Mouse (Mus musculus) kidney, adult 9 months (tissue): ENCODE data around the gene Rundc3a.
A peak's percentile ranks its signal among the peaks of the same experiment; 100 is the strongest.

Experiments used
- DNase-seq: peaks from one replicate; pipeline ENCODE4 v3.0.0; 2022

The Rundc3a gene

DNA sequence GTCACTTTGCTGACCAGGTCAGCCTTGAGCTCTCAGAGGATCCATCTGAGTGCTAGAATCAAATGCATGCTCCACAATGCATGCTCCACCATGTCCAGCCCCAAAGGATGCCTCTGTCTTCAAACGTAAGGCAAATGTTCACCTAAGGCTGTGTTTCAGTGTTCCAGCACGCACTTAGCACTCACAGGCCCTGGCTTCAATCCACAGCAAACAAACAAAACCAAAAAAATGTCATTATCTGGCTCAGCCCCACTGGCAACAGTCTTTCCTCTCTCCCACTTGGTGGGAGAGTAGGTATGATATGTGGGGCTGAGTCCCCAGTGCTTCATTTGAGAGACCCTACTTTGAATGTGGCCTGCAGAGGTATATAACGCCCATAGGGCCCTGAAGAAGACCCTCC, 17.9 kb downstream of the Rundc3a start:
- no peak for DNase-seq

DNA sequence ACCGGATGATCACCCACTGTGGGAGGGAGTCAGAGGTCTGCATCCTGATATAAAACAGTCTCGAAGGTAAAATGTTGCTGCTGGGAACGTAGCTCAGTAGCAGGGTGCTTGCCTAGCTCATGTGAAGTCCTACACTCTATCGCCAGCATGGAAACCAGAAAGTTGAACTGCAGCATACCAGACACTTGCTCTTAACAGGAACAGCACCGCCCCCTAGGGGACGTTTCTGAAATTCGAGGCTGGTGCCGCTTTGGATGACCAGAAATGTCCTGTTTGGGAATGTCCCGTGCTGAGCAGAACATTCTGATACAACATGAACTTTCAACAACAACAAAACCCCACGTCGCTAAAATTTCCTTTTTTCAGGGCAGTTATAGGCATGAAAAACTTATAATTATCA, 18.5 kb downstream of the Rundc3a start:
- DNase-seq, result peak; percentile 97

DNA sequence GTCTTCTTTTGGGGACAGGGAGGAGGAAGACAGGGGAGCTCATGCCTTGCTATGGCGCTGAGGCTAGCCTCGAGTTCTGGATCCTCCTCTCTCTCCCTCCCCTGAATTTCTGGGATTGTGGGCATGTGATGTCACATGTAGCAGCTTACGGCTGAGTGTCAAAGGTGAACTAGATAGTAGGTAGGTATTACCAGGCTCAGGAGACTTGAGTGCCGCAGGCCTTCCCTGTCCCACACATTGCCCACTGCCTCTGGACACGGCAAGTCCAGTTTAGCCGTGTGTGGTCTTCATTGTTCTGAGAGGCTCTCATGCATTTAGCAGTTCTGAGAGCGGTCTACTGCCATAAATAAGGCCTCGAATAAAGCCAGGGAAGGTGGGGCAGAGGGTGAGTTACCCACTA, 19.9 kb downstream of the Rundc3a start:
- DNase-seq, result no peak

DNA sequence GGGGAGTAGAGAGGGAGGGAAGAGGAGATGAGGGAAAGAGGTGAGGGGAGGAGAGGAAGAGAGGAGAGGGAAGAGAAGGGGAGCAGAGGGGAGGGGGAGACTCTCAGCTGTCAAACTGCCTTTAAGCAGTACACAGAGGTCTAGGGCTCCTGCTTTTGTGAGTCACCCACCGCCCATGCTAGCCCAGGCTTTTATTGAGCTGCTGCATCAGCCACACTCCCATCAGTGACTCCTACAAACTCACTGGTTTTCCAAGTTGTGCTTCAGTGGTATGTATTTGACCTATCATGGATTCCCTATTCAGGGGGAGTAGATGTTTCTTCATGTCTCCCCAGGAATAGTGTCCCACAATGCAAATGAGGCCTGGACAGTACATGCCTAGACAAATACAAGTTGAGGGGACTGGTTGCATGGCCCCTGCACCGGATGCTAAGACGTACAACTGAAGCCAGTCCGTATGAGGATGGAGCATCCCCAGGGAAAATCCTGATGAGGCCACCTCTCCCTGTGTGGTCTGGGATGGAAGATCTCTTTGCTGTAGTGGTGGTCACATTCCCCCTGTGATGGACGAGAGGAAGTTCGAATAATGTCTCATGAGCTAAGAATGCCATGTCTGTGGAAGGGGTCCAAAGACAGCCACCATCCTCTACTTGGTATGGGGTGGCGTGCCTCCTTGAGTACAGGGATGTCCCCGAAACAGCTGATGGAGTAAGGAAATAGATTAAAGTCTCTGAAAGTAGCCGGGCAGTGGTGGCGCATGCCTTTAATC, 22.0 kb downstream of the Rundc3a start:
- DNase-seq, result no peak

DNA sequence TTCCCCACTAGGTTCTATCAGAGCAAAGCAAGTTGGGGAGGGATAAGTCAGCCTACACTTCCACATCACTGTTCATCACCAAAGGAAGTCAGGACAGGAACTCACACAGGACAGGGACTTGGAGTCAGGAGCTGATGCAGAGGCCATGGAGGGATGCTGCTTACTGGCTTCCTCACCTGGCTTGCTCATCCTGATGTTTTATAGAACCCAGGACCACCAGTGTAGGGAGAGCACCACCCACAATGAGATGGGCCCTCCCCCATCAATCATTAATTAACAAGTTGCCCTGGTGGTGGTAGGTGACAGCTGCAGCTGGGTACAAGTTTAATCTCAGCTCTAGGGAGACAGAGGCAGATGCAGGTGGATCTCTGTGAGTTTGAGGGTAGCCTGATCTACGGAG, 24.0 kb downstream of the Rundc3a start:
- DNase-seq, result no peak

DNA sequence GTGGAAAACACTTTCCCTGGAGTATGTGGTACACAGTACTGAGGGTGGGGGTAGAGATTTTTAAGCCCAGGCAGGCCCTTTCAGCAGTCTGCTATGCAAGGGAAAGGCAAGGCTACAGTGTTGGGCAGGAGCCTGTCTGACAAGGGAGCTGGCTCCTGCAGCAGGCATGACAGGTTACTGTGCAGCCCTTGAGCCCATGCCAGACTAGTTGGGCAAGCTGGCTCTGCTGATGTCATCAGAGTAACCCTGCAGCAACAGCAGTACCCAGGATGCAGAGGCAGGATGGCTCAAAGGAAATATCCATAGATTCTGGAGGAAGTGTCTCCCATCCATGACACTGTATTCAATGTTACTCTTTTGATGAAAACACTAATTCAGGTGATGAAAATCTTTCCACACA, 25.7 kb downstream of the Rundc3a start:
- DNase-seq, result no peak

DNA sequence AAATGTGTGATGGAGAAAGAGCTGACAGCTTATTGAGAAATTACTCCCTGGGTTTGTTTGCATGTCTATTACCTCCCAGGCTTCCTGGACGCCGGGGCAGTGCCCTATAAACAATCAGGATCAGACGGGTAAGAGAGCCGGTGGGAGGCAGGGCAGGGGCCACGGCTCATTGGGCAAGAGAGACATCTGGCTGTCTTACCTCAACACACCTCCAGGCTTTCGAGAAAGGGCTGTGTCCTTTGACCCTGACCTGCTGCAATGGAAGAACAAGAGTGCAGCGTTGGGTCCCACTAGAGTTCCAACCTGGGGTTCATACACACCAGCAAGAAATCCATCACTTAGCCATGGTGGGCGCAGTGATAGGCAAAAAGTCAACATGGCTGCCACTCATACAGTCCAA, 28.4 kb downstream of the Rundc3a start:
- no peak for DNase-seq

DNA sequence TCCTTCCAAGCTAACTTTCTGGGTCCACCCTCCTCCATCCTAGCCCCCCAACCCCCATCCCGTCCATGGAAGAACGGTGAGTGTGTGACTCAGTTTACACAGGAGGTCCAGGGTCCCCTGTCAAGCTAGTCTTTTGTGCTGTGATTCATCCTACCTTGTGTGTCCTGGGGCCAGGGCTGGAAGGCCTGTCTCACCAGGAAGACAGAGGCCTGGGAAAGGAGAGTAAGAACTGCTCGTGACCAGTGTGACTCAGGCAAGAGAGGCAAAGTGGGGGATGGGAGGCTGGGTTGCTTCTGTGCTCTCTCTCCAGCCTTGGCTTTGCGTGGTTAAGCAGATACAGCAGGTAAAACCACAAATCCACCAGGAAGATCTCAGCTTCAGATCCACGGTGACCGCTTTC, 31.5 kb downstream of the Rundc3a start:
- no peak for DNase-seq

DNA sequence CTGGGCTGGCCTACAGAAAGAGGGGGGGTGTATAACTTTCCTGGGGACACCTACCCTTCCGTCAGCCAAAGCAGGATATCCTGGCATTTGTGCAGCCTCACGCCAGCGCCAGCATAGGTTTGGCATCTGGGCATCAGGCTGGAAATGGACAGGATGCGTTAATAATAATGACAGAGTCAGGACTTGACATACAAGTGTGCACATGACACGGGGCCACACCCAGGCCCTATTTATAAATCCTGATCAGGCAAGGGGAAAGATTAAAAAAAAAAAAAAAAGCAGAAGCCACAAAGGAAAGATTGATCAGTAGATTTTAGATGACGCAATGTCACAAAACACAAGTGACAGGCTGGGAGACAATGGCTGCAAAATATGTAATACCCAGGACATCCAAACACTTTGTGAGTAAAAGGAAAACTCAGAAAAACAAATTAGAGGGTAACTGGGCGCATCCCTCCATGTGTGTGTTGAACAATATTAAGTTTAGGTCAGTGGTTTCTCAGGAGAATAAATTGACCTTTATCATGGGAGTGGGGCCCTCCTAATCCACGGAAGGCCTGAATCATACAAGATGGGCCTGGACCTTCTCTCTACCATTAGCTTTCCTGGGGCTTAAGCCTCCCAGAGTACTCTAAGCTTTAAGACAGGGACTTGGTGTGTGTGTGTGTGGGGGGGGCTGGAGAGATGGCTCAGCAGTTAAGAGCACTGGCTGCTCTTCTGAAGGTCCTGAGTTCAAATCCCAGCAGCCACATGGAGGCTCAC, 32.5 kb downstream of the Rundc3a start:
- DNase-seq, result no peak

DNA sequence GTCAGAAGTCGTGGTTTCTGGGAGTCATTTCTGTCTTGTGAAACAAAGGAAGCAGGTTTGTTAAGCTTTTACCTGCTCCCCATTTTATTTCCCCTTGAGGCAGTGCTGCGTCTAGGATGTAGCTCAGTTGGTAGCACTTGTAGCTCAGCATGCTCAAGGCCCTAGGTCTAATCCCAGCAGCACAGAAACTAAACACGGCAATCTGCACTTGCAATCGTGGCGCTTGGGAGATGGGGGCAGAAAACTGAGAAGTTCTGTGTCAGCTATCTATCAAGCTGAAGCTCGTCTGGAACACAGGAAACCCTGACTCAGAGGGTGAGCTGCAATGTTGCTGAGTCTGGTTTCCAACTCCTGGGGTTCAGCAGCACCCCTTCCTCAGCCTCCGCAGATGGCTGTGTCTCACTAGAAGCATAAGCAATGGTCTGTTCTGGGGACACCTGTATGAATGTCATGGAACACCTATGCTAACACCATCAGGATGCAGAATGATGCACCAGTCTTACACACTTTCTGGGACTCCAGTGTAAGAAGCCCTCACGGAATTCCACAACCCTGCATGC, 35.9 kb downstream of the Rundc3a start:
- no peak for DNase-seq

DNA sequence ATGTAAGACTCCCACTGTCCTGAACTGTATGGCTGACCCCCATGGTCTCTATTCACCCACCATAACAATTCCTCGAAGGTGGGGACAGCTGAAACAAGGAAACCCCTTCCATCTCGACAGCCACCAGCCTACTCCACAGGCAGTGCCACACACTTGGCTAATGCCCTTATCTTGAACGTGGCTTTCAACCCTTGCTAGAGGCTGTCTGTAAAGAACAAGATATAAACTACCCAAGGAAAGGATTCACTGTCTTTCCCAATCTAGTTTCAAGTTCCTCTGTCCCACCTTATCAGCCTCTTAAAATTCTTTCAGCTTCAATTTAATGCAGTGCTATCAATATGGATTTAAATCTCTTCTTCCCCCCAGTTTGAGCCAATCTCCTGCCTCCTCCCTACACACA, 36.3 kb downstream of the Rundc3a start:
- DNase-seq, result no peak

DNA sequence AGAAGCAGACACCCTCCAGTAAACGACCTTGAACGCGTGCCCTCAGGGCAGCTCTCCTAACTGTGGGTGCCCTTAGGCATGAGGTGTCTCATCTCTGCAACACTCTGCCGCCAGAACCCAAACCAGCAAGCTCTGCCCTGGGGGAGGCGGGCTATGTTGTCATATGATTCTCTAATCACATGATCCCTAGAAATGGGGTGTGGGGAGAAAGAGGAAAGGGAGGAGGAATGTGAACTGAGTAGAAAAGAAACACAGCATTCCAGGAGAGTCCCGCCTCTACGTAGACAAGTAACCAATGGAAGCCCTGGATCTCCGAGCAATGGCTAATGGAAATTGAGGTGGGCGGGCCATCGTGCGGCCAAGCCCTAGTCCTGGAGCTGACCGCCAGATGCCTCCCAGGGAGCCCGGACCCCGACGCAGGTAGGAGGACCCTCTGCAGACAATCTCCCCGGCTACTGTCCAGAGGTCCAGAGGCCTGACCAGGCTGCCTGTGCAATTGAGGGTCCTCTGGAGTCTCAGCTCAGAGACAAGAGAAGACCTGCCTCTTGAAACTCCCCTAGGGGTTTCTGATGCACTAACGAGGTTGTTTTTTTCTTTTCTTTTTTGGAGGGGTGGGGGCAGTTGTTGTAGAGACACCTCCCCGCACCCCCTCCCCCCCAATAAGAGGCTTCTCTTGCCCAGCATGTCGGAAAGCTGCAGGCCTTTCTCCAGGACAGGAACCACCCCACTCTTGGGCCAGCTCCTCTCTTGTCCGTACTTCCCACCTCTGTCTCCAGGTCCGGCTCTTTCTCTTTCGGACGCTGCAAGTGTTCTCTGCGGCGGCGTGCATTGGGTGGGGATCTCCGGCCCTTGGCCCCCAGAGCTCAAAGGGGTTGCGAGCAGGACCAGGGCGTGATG, 37.2 kb downstream of the Rundc3a start, which contains the start of gene Grn:
Grn (plus strand) TSS at position 195 of the 897 bp plus-strand sequence.
- peak; percentile 98 for DNase-seq

DNA sequence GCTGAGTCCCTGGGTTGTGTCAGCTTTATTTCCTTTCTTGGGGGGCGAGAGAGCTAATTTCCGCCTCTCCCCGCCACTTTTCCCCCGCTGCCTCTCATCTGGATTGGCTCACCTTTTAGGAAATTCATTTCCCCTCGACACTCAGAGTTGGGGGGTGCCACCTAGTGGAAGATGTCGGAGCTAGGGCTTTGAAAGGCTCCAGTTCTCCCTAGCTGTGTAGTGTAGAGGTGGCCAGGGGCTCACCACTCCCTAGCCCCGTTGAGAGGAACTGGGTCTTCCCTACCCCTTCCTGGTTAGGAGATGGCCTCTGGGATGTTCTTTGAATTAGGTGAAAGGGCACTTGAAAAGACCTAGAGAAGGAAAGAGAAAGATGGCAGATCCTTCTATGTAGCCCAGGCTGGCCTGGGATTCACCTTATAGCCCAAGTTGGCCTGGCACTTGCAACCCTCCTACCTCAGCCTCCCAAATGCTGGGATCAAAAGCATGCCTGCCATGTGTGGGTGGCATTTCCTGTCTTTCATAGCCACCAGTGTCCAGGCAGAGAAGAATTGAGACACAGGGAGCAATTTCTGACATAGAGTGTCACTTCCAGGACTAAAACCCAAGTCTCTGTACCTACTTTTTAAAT, 37.9 kb downstream of the Rundc3a start:
- DNase-seq, result peak; percentile 89

DNA sequence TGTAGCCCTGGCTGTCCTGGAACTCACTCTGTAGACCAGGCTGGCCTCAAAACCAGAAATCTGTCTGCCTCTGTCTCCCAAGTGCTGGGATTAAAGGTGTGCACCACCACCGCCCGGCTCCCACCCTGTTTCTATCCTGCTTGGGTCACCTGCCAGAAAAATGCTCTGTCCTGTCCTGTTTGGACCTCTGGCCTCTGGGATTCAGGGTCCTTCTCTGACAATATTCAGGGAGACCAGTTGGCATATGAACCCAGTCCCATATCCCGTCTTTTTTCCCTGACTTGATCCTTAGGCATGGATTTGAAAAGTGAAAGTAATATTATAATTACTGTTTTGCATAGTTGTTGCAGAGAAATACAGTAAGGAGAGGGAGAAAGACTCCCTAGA, 38.5 kb downstream of the Rundc3a start:
- DNase-seq, result no peak

DNA sequence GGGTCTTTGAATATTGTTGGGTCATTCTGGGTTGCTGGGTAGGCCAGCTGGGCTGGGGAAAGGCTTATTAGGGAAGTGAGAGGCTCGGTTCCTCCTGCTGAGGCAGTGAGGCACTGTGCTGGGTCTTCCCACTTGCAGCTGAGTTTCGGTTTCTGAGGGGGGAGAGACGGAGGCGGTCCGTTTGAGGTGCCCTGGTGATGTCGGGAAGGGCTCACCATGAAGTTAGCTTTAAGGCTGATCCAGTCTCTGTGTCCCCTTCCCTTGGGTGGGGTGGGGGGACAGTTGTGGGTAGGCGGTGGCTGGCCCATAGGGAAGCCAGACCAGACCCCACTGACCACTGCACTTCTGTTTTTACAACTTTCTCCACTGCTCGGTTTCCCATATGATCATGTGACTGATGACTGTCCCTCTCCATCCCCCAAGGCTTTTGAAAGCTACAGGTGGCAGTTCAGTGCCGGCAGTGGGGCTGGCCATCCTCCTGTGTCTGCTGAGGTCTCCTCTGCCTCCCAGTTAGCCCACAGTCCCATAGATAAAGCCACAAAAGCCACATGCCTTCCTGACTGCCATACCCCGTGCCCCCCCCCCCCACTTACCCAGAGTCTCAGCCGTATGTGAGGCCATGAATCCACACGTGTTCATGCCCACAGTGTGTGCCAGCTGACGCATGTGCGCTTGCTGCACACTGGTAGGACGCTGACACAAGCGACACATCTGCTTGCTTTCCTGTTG, 39.1 kb downstream of the Rundc3a start:
- DNase-seq, result no peak

DNA sequence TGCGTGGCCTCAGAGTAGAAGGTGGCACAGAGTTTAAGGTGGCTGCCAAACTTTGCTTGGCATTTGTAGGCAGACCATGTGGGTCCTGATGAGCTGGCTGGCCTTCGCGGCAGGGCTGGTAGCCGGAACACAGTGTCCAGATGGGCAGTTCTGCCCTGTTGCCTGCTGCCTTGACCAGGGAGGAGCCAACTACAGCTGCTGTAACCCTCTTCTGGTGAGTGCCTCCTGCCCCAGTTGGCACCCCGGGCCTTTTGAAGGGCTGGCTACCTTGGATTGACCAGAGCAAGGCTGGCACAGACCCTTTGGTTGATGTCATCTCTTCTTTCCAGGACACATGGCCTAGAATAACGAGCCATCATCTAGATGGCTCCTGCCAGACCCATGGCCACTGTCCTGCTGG, 39.7 kb downstream of the Rundc3a start:
- DNase-seq, result peak; percentile 81

DNA sequence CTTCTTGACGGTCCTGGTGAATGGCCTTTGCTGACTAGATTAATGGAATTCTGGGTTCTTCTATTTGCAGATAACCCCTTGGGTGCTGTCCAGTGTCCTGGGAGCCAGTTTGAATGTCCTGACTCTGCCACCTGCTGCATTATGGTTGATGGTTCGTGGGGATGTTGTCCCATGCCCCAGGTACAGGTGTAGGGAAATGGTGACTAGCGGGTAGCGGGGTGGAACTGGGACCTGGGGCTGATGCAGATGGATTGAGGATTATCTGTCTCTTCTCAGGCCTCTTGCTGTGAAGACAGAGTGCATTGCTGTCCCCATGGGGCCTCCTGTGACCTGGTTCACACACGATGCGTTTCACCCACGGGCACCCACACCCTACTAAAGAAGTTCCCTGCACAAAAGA, 40.7 kb downstream of the Rundc3a start:
- no peak for DNase-seq

DNA sequence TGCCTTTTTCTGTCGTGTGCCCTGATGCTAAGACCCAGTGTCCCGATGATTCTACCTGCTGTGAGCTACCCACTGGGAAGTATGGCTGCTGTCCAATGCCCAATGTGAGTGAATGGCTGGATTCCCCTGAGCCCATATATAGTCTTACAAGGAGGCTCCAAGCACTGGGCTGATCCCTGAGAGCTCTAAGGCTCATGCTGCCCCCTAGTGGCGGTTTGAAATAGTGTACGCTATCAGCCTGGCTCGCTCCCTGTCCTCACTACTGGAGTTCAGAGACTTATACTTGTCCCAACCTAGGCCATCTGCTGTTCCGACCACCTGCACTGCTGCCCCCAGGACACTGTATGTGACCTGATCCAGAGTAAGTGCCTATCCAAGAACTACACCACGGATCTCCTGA, 41.2 kb downstream of the Rundc3a start:
- peak; percentile 90 for DNase-seq

DNA sequence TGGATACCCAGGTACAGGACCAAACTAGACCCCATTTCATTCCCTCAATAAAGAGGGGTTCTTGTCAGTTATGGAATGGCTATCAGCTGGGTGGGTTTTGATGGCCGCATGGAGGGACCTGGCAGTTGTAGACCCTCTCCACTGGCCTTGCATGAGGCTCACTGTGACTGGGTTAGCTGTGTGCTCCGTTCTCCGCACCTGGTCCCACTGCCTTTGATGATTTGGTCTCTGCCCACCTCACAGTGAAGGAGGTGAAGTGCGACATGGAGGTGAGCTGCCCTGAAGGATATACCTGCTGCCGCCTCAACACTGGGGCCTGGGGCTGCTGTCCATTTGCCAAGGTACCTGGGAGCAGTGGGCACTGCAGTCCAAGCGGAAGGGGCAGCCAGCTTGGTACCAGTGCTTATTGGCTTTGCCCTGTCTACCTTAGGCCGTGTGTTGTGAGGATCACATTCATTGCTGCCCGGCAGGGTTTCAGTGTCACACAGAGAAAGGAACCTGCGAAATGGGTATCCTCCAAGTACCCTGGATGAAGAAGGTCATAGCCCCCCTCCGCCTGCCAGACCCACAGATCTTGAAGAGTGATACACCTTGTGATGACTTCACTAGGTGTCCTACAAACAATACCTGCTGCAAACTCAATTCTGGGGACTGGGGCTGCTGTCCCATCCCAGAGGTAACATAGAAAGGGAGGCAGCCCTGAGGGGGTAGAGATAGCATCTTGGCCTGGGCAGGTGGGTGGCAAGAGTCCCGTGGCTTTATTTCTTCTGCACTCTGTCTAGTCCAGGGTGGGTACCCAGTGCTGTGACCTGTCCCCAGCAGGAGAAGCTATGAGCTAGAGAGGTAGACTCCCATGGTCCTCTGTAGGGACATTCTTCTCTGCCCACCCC, 41.9 kb downstream of the Rundc3a start:
- no peak for DNase-seq

DNA sequence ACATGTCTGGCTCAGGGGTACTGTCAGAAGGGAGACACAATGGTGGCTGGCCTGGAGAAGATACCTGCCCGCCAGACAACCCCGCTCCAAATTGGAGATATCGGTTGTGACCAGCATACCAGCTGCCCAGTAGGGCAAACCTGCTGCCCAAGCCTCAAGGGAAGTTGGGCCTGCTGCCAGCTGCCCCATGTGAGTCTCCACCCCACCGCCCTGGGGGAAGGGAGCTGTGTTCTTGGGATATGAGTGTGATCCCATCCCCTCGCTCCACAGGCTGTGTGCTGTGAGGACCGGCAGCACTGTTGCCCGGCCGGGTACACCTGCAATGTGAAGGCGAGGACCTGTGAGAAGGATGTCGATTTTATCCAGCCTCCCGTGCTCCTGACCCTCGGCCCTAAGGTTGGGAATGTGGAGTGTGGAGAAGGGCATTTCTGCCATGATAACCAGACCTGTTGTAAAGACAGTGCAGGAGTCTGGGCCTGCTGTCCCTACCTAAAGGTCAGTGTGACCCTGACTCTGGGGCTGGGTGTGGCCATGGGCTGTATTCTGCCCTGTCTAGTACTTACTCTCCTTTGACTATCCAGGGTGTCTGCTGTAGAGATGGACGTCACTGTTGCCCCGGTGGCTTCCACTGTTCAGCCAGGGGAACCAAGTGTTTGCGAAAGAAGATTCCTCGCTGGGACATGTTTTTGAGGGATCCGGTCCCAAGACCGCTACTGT, 42.7 kb downstream of the Rundc3a start:
- DNase-seq, result no peak
